Mouse (Mus musculus): ENCODE measurements around the gene Gm10645. TPM values are rescaled to one million over a fixed set of nuclear protein-coding genes. Genes with fewer than 3 reads are reported as not detected.

Gene Gm10645
- polyA plus RNA-seq, 1 experiment from 2014 or later = 0.29 TPM

DNA sequence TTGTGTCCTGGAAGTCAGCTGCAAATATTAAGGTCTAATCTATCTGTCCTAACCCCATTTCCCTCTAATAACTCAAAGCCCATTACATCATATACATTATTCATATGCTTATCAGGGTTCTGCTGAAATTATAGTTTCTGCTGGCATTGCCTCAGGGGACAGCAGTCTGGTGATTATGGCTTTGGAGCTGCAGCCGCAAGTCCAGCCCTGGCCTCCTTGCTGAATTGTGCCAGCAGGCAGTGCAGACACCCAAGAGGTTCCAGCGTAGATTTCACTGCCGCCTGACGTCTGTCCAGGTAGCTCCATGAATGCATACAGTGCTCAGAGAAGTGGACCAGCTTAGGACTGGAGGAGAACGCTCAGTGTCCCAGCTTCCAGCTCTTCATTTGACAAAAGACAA is 16.8 kb upstream of the Gm10645 start:
- 86% methylated on average over 5 of the region's 5 CpGs for WGBS (ENCODE audit: insufficient replicate concordance)
- ATAC-seq = no peak
- no peak overlapping the region for H3K27ac ChIP-seq (ENCODE audit: low read depth)
- H3K36me3 ChIP-seq (replicated peaks; ENCODE audit: insufficient read depth, low read length) = no peaks in the 10 kb centered on the region
- no peak overlapping the region for H3K4me3 ChIP-seq (ENCODE audit: low read depth, low read length)
- H3K27me3 ChIP-seq (ENCODE audit: insufficient read depth, low read length) = no peaks in the 10 kb centered on the region
- peaks cover 5% of the 10 kb centered on the region; the same call in 1 of the 2 replicates for H3K4me1 ChIP-seq (ENCODE audit: insufficient read depth)
- no peak for DNase-seq
- no peak overlapping the region for H3K9ac ChIP-seq (replicated peaks)
- no peak for TF ChIP-seq CTCF (IDR thresholded peaks at IDR 0.05; ENCODE audit: low read depth)
- TF ChIP-seq EP300 (IDR thresholded peaks at IDR 0.05; ENCODE audit: low read depth) = no peak
- no peaks in the 10 kb centered on the region for H3K9me3 ChIP-seq (ENCODE audit: low read length)
- H3K4me2 ChIP-seq (ENCODE audit: low read depth, low read length) = no peak overlapping the region

DNA sequence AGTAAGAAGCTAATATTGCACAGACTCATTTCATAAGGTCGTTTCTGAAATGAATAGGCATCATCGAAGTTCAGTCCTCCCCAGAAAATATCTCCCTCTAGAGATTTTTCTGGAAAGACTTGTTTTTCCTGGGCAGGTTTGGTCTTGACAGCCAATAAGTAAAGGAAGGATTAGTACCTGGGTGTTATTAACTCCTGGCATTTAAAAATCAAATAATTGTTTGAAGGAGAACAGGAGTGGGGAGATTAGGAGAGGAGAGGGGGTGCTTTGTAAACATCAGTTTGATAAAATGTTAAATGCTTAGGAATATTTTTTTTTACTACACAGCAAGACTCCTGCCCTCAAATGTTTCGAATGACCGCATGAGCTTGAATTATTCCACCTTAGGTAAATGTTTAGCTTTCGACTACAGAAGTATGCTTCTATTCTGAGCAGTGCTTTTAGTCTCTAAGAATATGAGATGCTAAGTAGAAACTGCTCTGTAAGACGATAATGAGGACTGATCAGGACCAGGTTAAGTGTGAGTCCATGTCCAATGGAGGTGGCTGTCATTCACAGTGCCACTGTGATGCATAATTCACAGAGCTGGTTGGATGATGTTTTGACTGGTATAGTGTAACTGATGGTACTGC is 16.0 kb upstream of the Gm10645 start:
- no peak for DNase-seq
- H3K4me1 ChIP-seq (ENCODE audit: insufficient read depth) = peaks cover 5% of the 10 kb centered on the region; the same call in 1 of the 2 replicates
- TF ChIP-seq CTCF (IDR thresholded peaks at IDR 0.05; ENCODE audit: low read depth) = no peak
- TF ChIP-seq EP300 (IDR thresholded peaks at IDR 0.05; ENCODE audit: low read depth) = no peak
- WGBS (ENCODE audit: insufficient replicate concordance) = 71% methylated on average over 6 of the region's 6 CpGs
- no peaks in the 10 kb centered on the region for H3K27me3 ChIP-seq (ENCODE audit: insufficient read depth, low read length)
- no peak overlapping the region for H3K4me3 ChIP-seq (ENCODE audit: low read depth, low read length)
- H3K4me2 ChIP-seq (ENCODE audit: low read depth, low read length) = no peak overlapping the region
- H3K36me3 ChIP-seq (replicated peaks; ENCODE audit: insufficient read depth, low read length) = no peaks in the 10 kb centered on the region
- H3K9me3 ChIP-seq (ENCODE audit: low read length) = no peaks in the 10 kb centered on the region
- ATAC-seq = no peak
- no peak overlapping the region for H3K27ac ChIP-seq (ENCODE audit: low read depth)
- H3K9ac ChIP-seq (replicated peaks) = no peak overlapping the region

DNA sequence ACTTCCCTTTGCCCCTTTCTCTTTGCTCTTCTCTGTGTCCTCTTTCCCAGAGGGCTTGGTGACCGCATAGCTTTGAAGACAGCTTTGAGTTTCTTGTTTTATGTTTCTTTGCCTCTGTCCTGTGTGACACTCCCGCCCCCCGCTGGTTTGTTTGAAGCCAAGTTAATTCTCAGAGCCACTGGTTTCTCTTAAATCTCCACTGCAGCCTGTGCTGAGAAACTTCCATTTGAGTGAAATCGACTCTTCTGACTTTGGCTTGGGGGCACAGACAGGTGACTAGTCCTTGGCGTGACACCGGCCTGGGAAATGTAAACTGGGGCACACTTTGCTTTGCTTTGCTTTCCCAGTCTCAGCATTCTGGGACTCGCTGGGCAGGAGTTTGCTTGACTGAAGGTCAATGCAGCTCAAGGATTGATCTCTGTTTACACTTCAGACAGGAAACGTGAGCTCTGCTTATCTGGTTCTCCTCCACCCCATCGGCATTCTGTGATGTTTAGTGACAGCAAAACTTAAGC is 12.3 kb upstream of the Gm10645 start:
- Histone ChIP-seq H3K4me1 (ENCODE audit: insufficient read depth) (peaks cover 5% of the 10 kb centered on the region; the same call in 1 of the 2 replicates), H3K27me3 (ENCODE audit: insufficient read depth, low read length) (no peaks in the 10 kb centered on the region), H3K9ac (replicated peaks) (no peak overlapping the region), H3K9me3 (ENCODE audit: low read length) (no peaks in the 10 kb centered on the region), H3K36me3 (replicated peaks; ENCODE audit: insufficient read depth, low read length) (no peaks in the 10 kb centered on the region), H3K4me2 (ENCODE audit: low read depth, low read length) (peak overlapping the region; percentile 33; the same call in 1 of the 2 replicates), H3K4me3 (ENCODE audit: low read depth, low read length) (no peak overlapping the region), H3K27ac (ENCODE audit: low read depth) (no peak overlapping the region)
- DNase-seq = peak; percentile 42
- 9% methylated on average over 9 of the region's 9 CpGs for WGBS (ENCODE audit: insufficient replicate concordance)
- ATAC-seq = no peak
- TF ChIP-seq CTCF (IDR thresholded peaks at IDR 0.05; ENCODE audit: low read depth) (peak; percentile 53), EP300 (IDR thresholded peaks at IDR 0.05; ENCODE audit: low read depth) (no peak)

DNA sequence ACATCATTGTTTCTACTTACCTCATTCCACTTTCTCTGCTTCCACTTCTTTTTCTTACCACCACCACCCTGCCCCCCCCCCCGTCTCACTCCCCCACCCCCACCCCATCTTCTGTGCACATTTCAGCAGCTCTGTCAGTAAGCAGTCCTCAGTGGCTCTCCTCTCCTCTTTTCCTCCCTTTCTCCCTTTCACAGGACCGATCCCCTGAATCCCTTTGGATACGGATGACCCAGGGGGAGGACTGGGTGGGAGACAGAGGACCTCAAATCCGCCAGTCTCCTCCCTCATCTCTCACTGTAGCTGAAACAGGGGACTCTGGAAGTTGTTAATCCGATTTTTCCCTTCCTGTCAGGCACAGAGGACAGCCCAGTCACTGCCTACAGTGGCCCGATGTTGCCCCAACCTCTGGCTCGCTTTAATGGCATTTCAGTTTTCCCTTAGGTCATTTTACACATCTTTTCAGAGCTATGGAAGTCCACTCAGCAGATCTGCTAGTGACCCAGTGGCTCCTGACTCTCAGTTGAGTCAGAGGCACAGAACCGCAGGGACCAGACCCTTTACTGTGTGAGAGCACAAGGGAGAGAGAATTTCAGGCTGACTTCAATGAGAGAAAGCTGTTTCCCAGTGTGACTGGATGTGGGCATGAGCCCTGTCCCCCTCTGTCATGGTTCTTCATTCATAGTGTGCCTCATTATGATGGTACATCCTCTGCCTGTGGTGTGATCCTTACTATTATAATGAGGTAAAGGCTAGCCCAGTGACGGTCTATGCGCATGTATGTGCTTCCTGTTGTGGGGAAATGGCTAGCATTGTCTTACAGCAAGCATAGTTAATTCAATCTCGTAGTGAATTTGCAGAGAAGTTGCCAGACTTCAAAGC is 11.6 kb upstream of the Gm10645 start:
- DNase-seq (no peak), ATAC-seq (no peak)
- Histone ChIP-seq H3K36me3 (replicated peaks; ENCODE audit: insufficient read depth, low read length) (no peaks in the 10 kb centered on the region), H3K27me3 (ENCODE audit: insufficient read depth, low read length) (no peaks in the 10 kb centered on the region), H3K9me3 (ENCODE audit: low read length) (no peaks in the 10 kb centered on the region), H3K4me3 (ENCODE audit: low read depth, low read length) (no peak overlapping the region), H3K4me1 (ENCODE audit: insufficient read depth) (peaks cover 5% of the 10 kb centered on the region; the same call in 1 of the 2 replicates), H3K27ac (ENCODE audit: low read depth) (no peak overlapping the region), H3K9ac (replicated peaks) (no peak overlapping the region), H3K4me2 (ENCODE audit: low read depth, low read length) (no peak overlapping the region)
- 31% methylated on average over 10 of the region's 11 CpGs for whole genome bisulfite sequencing (ENCODE audit: insufficient replicate concordance)
- TF ChIP-seq EP300 (IDR thresholded peaks at IDR 0.05; ENCODE audit: low read depth) (no peak), CTCF (IDR thresholded peaks at IDR 0.05; ENCODE audit: low read depth) (no peak)

DNA sequence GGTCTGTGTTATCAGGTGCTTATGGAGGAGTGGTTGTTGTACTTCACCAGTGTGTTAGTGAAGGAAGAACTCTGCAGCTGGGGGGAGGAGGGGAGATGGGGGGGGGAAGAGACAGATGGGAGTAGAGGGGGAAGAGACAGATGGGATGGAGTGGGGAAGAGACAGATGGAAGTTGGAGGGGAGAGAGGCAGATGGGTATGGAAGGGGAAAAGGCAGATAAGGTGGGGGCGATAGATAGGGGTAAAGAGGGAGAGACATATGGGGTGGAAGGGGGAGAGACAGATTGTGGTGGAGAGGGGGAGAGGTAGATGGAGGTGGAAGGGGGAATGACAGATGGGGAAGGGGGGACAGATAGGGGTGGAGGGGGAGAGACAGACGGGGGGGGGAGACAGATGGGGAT is 10.8 kb upstream of the Gm10645 start:
- no peak for TF ChIP-seq EP300 (IDR thresholded peaks at IDR 0.05; ENCODE audit: low read depth)
- TF ChIP-seq CTCF (IDR thresholded peaks at IDR 0.05; ENCODE audit: low read depth) = no peak
- H3K4me2 ChIP-seq (ENCODE audit: low read depth, low read length) = no peak overlapping the region
- ATAC-seq = no peak
- no peaks in the 10 kb centered on the region for H3K9me3 ChIP-seq (ENCODE audit: low read length)
- DNase-seq = no peak
- H3K4me1 ChIP-seq (ENCODE audit: insufficient read depth) = peaks cover 5% of the 10 kb centered on the region; the same call in 1 of the 2 replicates
- no peak overlapping the region for H3K4me3 ChIP-seq (ENCODE audit: low read depth, low read length)
- no peaks in the 10 kb centered on the region for H3K27me3 ChIP-seq (ENCODE audit: insufficient read depth, low read length)
- H3K27ac ChIP-seq (ENCODE audit: low read depth) = no peak overlapping the region
- H3K9ac ChIP-seq (replicated peaks) = no peak overlapping the region
- 70% methylated on average over 2 of the region's 2 CpGs for WGBS (ENCODE audit: insufficient replicate concordance)
- no peaks in the 10 kb centered on the region for H3K36me3 ChIP-seq (replicated peaks; ENCODE audit: insufficient read depth, low read length)

DNA sequence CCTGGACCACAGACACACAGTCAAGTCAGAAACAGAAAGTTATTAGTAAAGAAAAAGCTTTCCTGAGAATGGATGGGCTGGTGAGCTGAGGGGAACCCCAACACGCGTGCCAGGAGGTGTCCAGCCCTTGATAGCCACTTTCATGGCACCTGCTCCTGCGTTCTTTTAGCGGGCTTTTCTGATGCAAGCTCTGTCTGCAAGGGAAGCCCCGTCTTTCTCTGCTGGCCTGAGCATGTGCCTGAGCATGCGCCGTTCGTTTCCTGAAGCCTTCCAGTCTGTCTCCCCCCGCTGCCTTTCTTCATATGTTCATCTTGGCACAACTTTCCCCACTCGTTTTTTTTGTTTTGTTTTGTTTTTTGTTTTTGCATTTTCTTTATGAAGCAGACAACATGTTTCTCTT is 9.7 kb upstream of the Gm10645 start:
- Histone ChIP-seq H3K4me1 (ENCODE audit: insufficient read depth) (peaks cover 5% of the 10 kb centered on the region; the same call in 1 of the 2 replicates), H3K4me3 (ENCODE audit: low read depth, low read length) (no peak overlapping the region), H3K27ac (ENCODE audit: low read depth) (no peak overlapping the region), H3K9ac (replicated peaks) (no peak overlapping the region), H3K4me2 (ENCODE audit: low read depth, low read length) (no peak overlapping the region), H3K36me3 (replicated peaks; ENCODE audit: insufficient read depth, low read length) (no peaks in the 10 kb centered on the region), H3K27me3 (ENCODE audit: insufficient read depth, low read length) (no peaks in the 10 kb centered on the region), H3K9me3 (ENCODE audit: low read length) (no peaks in the 10 kb centered on the region)
- ATAC-seq (no peak), DNase-seq (no peak)
- TF ChIP-seq CTCF (IDR thresholded peaks at IDR 0.05; ENCODE audit: low read depth) = no peak
- TF ChIP-seq EP300 (IDR thresholded peaks at IDR 0.05; ENCODE audit: low read depth) = no peak
- WGBS (ENCODE audit: insufficient replicate concordance) = 59% methylated on average over 10 of the region's 10 CpGs
